Mouse (Mus musculus): Measurements from ENCODE around the gene Mybphl.

Mybphl gene

DNA sequence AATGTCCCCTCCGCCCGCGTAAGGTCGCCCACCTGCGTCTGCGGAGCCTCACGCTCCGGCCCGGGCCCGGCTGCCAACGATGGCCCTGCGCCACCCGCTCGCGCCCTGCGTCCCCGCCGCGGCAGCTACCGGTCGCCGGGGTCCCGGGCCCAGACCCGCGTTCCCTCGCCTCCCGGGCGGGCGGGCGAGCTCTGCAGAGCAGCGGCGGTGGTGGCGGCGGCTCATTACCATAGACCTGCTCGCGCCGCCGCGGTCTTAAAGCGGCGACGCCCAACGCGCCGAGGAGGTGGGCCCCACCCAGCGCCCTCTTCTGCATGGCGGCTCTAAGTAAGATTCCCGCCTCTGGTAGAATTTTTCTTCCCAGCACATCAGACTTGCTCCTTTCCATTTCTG, 51.1 kb downstream of the Mybphl start:
- peak overlapping the region; percentile 85 for H3K4me3 ChIP-seq (replicated peaks; ENCODE audit: low read length)
- H3K9me3 ChIP-seq (ENCODE audit: low read length): no peaks in the 10 kb centered on the region
- H3K36me3 ChIP-seq (ENCODE audit: insufficient read depth, low read length): no peaks in the 10 kb centered on the region
- no peak for TF ChIP-seq POU5F1 (IDR thresholded peaks at IDR 0.05; ENCODE audit: borderline replicate concordance, low read length)
- no peak for TF ChIP-seq CTCF (conservative IDR thresholded peaks at IDR 0.05; ENCODE audit: low read length)
- TF ChIP-seq NANOG (IDR thresholded peaks at IDR 0.05; ENCODE audit: borderline replicate concordance, low read length): no peak
- H3K4me1 ChIP-seq (replicated peaks; ENCODE audit: low read depth, low read length): peaks cover 46% of the 10 kb centered on the region
- H3K27me3 ChIP-seq (ENCODE audit: insufficient read depth, low read length): peaks cover 77% of the 10 kb centered on the region

DNA sequence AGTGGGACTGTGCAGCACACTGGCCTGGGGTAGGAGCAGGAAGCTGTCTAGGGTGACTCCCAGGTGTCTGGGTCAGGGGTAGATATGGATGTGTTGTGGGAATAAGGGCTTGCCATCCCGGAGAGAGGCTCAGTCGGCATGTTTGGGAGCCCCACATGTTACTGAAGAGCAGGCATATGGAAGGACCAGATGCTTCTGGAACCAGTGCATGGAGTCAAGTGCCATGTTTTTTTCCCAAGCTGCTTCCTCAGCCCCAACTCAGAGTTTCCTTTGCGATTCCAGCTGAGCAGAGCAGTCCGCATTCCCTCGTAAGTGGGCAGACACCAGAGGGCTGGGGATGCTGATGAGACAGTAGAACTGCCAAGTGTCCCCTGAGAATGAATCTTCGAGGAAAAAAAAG, 58.3 kb downstream of the Mybphl start:
- no peak for TF ChIP-seq NANOG (IDR thresholded peaks at IDR 0.05; ENCODE audit: borderline replicate concordance, low read length)
- TF ChIP-seq POU5F1 (IDR thresholded peaks at IDR 0.05; ENCODE audit: borderline replicate concordance, low read length): no peak
- TF ChIP-seq CTCF (conservative IDR thresholded peaks at IDR 0.05; ENCODE audit: low read length): no peak

DNA sequence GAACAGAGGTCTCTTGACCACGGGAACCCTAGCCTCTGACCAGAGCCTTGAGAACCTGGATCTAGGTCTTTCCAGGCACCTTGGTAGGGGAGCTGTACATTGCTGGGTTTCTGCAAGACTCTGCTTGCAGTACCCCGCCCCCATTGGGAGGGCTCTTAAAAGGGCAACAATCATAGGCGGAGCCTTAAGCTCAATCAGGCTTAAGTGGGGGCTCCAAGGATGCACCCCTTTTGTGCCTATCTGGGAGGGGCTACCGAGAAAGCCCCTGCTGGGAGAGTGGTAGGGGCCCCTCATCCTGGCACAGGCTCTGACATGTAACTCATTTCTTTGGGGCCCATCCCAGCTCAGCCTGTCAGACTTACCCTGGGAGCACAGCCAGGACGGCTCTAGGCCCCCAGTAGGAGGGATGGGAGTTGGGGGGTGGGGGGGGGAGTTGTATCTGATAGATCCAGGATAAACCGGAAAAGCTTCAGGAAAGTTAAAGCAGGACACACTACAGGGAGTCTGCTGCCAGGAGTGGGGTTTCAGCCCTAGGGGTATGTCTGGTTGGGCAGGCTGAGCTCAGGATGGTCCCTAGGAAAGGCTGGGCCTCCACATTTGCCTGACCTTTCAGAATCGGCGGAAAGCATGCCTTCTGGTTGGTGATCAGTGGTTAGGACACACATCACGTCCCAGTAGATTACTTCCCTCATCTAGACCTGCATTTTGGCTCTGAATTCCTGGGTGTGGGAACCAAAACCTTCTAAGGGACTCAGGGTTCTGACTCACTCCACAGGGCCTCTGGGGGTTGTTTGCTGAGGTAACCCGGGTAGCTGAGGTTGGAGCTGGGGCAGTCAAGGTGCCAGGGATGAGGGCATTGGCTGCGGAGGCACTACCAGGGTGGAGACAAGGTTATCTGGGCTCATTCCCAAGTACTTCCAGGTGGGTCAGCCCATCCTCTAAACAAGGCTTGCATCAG, 59.4 kb downstream of the Mybphl start:
- Histone ChIP-seq H3K4me3 (replicated peaks; ENCODE audit: low read length) (peak overlapping the region; percentile 26), H3K36me3 (ENCODE audit: insufficient read depth, low read length) (peaks cover 44% of the 10 kb centered on the region), H3K9me3 (ENCODE audit: low read length) (no peaks in the 10 kb centered on the region), H3K27me3 (ENCODE audit: insufficient read depth, low read length) (peaks cover 27% of the 10 kb centered on the region), H3K4me1 (replicated peaks; ENCODE audit: low read depth, low read length) (peaks cover 65% of the 10 kb centered on the region)
- TF ChIP-seq POU5F1 (IDR thresholded peaks at IDR 0.05; ENCODE audit: borderline replicate concordance, low read length) (no peak), CTCF (conservative IDR thresholded peaks at IDR 0.05; ENCODE audit: low read length) (no peak), NANOG (IDR thresholded peaks at IDR 0.05; ENCODE audit: borderline replicate concordance, low read length) (no peak)

More for the DNA sequence above, 58.3 kb downstream of the Mybphl start:
- Histone ChIP-seq H3K9me3 (ENCODE audit: low read length) (no peaks in the 10 kb centered on the region), H3K27me3 (ENCODE audit: insufficient read depth, low read length) (peaks cover 35% of the 10 kb centered on the region), H3K4me1 (replicated peaks; ENCODE audit: low read depth, low read length) (peaks cover 54% of the 10 kb centered on the region), H3K4me3 (replicated peaks; ENCODE audit: low read length) (no peak overlapping the region), H3K36me3 (ENCODE audit: insufficient read depth, low read length) (peaks cover 33% of the 10 kb centered on the region)

DNA sequence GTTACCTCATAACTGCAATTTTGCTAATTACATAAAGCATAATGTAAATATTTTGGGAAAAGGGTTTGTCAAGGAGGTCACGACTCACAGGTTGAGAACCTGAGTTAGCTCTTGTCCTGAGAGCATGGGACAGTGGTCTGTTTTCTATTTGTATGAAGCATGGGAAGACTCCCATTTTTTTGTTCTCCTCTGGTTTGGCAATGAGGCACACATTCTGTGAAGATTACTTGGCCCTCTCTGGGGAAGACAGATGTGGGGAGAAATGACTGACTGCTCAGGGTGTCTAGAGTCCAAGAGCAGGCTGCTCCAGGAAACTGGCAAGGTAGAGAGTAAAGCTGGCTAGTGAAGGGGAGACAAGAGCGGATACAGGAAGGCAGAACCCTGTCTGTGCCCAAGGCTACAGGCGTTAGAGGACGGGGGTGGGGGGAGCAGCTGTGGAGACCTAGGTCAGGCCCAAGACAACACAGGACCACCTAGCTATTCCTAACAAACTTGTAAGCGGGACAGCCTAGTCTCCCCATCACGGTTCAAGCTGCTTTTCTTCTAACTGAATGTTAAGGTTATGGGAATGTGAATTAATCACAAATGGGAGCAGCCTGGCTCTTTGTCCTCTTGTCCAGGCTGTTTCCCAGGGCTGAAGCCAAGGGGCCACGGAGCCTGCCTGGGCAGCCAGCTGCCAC, 60.4 kb downstream of the Mybphl start:
- Histone ChIP-seq H3K4me3 (replicated peaks; ENCODE audit: low read length) (no peak overlapping the region), H3K27me3 (ENCODE audit: insufficient read depth, low read length) (peaks cover 22% of the 10 kb centered on the region), H3K4me1 (replicated peaks; ENCODE audit: low read depth, low read length) (peaks cover 75% of the 10 kb centered on the region), H3K9me3 (ENCODE audit: low read length) (no peaks in the 10 kb centered on the region), H3K36me3 (ENCODE audit: insufficient read depth, low read length) (peaks cover 54% of the 10 kb centered on the region)
- TF ChIP-seq POU5F1 (IDR thresholded peaks at IDR 0.05; ENCODE audit: borderline replicate concordance, low read length): no peak
- TF ChIP-seq NANOG (IDR thresholded peaks at IDR 0.05; ENCODE audit: borderline replicate concordance, low read length): no peak
- TF ChIP-seq CTCF (conservative IDR thresholded peaks at IDR 0.05; ENCODE audit: low read length): no peak

DNA sequence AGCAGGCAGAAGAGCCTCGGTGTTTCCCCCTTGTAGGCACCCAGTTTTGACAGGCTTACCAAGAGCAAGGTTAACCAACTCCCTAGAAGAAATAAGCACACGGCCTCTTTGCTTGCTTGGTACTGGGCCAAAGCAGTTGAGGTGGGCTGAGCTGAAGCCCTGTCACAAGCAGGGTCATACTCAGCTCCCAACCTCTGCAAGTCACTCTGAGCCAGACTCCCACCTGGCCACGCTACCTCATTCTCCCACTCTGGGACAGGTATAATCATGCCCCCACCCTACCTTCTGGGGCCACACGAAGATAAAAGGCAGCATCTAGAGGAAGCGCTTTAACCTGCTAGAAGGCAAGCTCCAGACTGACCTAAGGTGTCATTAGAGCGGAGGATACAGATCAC, 60.9 kb downstream of the Mybphl start:
- H3K9me3 ChIP-seq (ENCODE audit: low read length): no peaks in the 10 kb centered on the region
- H3K27me3 ChIP-seq (ENCODE audit: insufficient read depth, low read length): peaks cover 18% of the 10 kb centered on the region
- no peak overlapping the region for H3K4me3 ChIP-seq (replicated peaks; ENCODE audit: low read length)
- peaks cover 77% of the 10 kb centered on the region for H3K4me1 ChIP-seq (replicated peaks; ENCODE audit: low read depth, low read length)
- H3K36me3 ChIP-seq (ENCODE audit: insufficient read depth, low read length): peaks cover 59% of the 10 kb centered on the region
- no peak for TF ChIP-seq NANOG (IDR thresholded peaks at IDR 0.05; ENCODE audit: borderline replicate concordance, low read length)
- no peak for TF ChIP-seq CTCF (conservative IDR thresholded peaks at IDR 0.05; ENCODE audit: low read length)
- no peak for TF ChIP-seq POU5F1 (IDR thresholded peaks at IDR 0.05; ENCODE audit: borderline replicate concordance, low read length)
